ENCODE assay signal across 29 mouse cellular contexts in the genomic region with DNA sequence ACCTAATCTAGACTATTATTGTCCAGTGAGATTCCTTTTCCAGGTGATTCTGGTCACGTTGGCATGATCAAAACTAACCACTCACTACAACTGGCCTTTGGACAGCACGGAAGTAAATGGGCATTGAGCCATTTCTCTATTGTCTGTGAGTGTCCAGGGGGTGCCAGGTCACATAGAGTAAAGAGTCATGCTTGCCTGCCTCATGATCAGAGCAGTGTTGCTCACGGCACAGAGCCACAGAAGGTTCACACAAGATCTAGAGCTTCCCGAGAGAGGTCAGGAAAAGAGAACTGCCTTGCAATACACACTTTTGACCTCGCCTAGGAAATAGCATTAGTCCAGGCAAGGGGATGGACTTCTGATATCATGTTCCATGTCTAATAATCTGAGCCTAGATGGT. TPM values are rescaled to one million over a fixed set of nuclear protein-coding genes. Genes with fewer than 3 reads are reported as not detected.
A peak's percentile ranks its signal among the peaks of the same experiment; 100 is the strongest.
DNase-seq lines count a peak whose midpoint lies in the region; ATAC-seq and TF ChIP-seq lines count a peak whose summit lies in the region.
"Had no signal": no experiment of that assay in that cellular context is flagged by ENCODE, and none has a peak within 500 bp of the region (broad histone marks: within the 10 kb centered on the region; RNA-seq: fewer than 3 reads in every experiment).

No protein-coding gene starts in this region.

- peaks cover 42% of the 10 kb centered on the region for H3K4me1 ChIP-seq in forebrain, embryonic 10.5 days
- no peaks in the 10 kb centered on the region for H3K4me1 ChIP-seq in forebrain, embryonic 15.5 days
- no peaks in the 10 kb centered on the region for H3K4me1 ChIP-seq in liver, postnatal 0 days (ENCODE audit: insufficient read depth)
- H3K4me1 ChIP-seq in liver, embryonic 12.5 days, result no peaks in the 10 kb centered on the region
- H3K4me1 ChIP-seq in kidney, embryonic 16.5 days (ENCODE audit: insufficient read depth, low read length), result peaks cover 29% of the 10 kb centered on the region
- H3K4me1 ChIP-seq in hindbrain, embryonic 11.5 days (replicated peaks; ENCODE audit: control insufficient read depth, insufficient read depth, low read length), result peaks cover 4% of the 10 kb centered on the region
- H3K4me1 ChIP-seq: embryonic facial prominence, embryonic 15.5 days; stomach, embryonic 15.5 days had no signal

- no peak overlapping the region for H3K4me2 ChIP-seq in forebrain, embryonic 15.5 days (replicated peaks)
- H3K4me2 ChIP-seq in liver, postnatal 0 days (ENCODE audit: low read depth, low read length), result no peak overlapping the region
- H3K4me2 ChIP-seq in liver, embryonic 12.5 days, result no peak overlapping the region
- H3K4me2 ChIP-seq in kidney, embryonic 16.5 days (replicated peaks; ENCODE audit: low read depth, low read length), result peak overlapping the region; percentile 56
- H3K4me2 ChIP-seq in hindbrain, embryonic 11.5 days (replicated peaks; ENCODE audit: low read depth, low read length), result no peak overlapping the region
- H3K4me2 ChIP-seq: embryonic facial prominence, embryonic 15.5 days; forebrain, embryonic 13.5 days; heart, embryonic 11.5 days; hindbrain, embryonic 14.5 days; liver, embryonic 11.5 days; midbrain, embryonic 13.5 days; stomach, embryonic 15.5 days had no signal

- H3K9ac ChIP-seq in forebrain, embryonic 15.5 days (replicated peaks), result no peak overlapping the region
- no peak overlapping the region for H3K9ac ChIP-seq in liver, postnatal 0 days (replicated peaks)
- no peak overlapping the region for H3K9ac ChIP-seq in liver, embryonic 12.5 days
- peak overlapping the region; percentile 61 for H3K9ac ChIP-seq in kidney, embryonic 16.5 days (replicated peaks; ENCODE audit: low read length)
- no peak overlapping the region for H3K9ac ChIP-seq in hindbrain, embryonic 11.5 days (ENCODE audit: low read depth, low read length)
- H3K9ac ChIP-seq: embryonic facial prominence, embryonic 15.5 days; forebrain, embryonic 13.5 days; hindbrain, embryonic 14.5 days; midbrain, embryonic 13.5 days; stomach, embryonic 15.5 days had no signal

- TF ChIP-seq CTCF in liver, postnatal 0 days (IDR thresholded peaks at IDR 0.05; ENCODE audit: low read depth), result no peak

- ATAC-seq in forebrain, embryonic 15.5 days (replicated peaks), result no peak
- ATAC-seq in liver, postnatal 0 days, result peak; percentile 43; the same call in 1 of the 2 replicates
- no peak for ATAC-seq in liver, embryonic 12.5 days
- peak; percentile 60 for ATAC-seq in kidney, embryonic 16.5 days (ENCODE audit: low FRiP score, low TSS enrichment)
- no peak for ATAC-seq in hindbrain, embryonic 11.5 days (ENCODE audit: low FRiP score)
- ATAC-seq: forebrain, embryonic 13.5 days; inflammation-experienced regulatory T-cells, adult 6 months; lung, postnatal 0 days; midbrain, embryonic 13.5 days had no signal

- no peak for DNase-seq in forebrain, embryonic 10.5 days (ENCODE audit: extremely low spot score, low spot score)
- no peak for DNase-seq in liver, postnatal 0 days
- peak; percentile 48 to 52 for DNase-seq in kidney, postnatal 36 days
- no peak for DNase-seq in embryo, embryonic 9.5 days (ENCODE audit: extremely low spot score)
- DNase-seq in hindbrain, embryonic 11.5 days (ENCODE audit: low spot score), result no peak
- DNase-seq: cerebellum, adult 11 months; cerebellum, adult 9-10 months; heart, postnatal 36 days; layer of hippocampus, adult 9-11 months; lung, adult 18-20 months had no signal

- 81% methylated on average over 5 of the region's 5 CpGs for WGBS in forebrain, embryonic 10.5 days
- WGBS in forebrain, embryonic 15.5 days, result 64% methylated on average over 5 of the region's 5 CpGs
- WGBS in liver, postnatal 0 days (ENCODE audit: insufficient replicate concordance), result 50% methylated on average over 5 of the region's 5 CpGs
- 60% methylated on average over 5 of the region's 5 CpGs for WGBS in liver, embryonic 12.5 days (ENCODE audit: insufficient replicate concordance)
- 41% methylated on average over 5 of the region's 5 CpGs for WGBS in kidney, embryonic 16.5 days
- WGBS in hindbrain, embryonic 11.5 days, result 65% methylated on average over 5 of the region's 5 CpGs

- no peaks in the 10 kb centered on the region for H3K9me3 ChIP-seq in forebrain, embryonic 10.5 days
- no peaks in the 10 kb centered on the region for H3K9me3 ChIP-seq in forebrain, embryonic 15.5 days
- H3K9me3 ChIP-seq in liver, postnatal 0 days (ENCODE audit: low read length), result no peaks in the 10 kb centered on the region
- H3K9me3 ChIP-seq in liver, embryonic 12.5 days (replicated peaks), result no peaks in the 10 kb centered on the region
- no peaks in the 10 kb centered on the region for H3K9me3 ChIP-seq in kidney, embryonic 16.5 days (ENCODE audit: low read length)
- H3K9me3 ChIP-seq in hindbrain, embryonic 11.5 days (ENCODE audit: control insufficient read depth, low read length), result no peaks in the 10 kb centered on the region
- H3K9me3 ChIP-seq: embryonic facial prominence, embryonic 15.5 days; forebrain, embryonic 13.5 days; G1E; megakaryocyte, embryonic 14.5 days; midbrain, embryonic 13.5 days; stomach, embryonic 15.5 days had no signal

- no peaks in the 10 kb centered on the region for H3K36me3 ChIP-seq in forebrain, embryonic 10.5 days (replicated peaks)
- H3K36me3 ChIP-seq in forebrain, embryonic 15.5 days, result no peaks in the 10 kb centered on the region
- H3K36me3 ChIP-seq in liver, postnatal 0 days (replicated peaks; ENCODE audit: insufficient read depth, low read length), result no peaks in the 10 kb centered on the region
- no peaks in the 10 kb centered on the region for H3K36me3 ChIP-seq in liver, embryonic 12.5 days
- H3K36me3 ChIP-seq in kidney, embryonic 16.5 days (ENCODE audit: insufficient read depth, low read length), result no peaks in the 10 kb centered on the region
- H3K36me3 ChIP-seq in hindbrain, embryonic 11.5 days (ENCODE audit: control insufficient read depth, insufficient read depth, low read length), result no peaks in the 10 kb centered on the region
- H3K36me3 ChIP-seq: embryonic facial prominence, embryonic 15.5 days; G1E; midbrain, embryonic 13.5 days; stomach, embryonic 15.5 days had no signal

- 0 out of 2 replicates have a peak overlapping the region, but pooled peaks have one; percentile 60 for H3K27ac ChIP-seq in forebrain, embryonic 10.5 days
- H3K27ac ChIP-seq in forebrain, embryonic 15.5 days (replicated peaks), result no peak overlapping the region
- H3K27ac ChIP-seq in liver, postnatal 0 days (ENCODE audit: low read depth), result no peak overlapping the region
- H3K27ac ChIP-seq in liver, embryonic 12.5 days, result no peak overlapping the region
- peak overlapping the region; percentile 94 for H3K27ac ChIP-seq in kidney, embryonic 16.5 days (ENCODE audit: low read length)
- H3K27ac ChIP-seq in hindbrain, embryonic 11.5 days (ENCODE audit: low read depth, low read length), result no peak overlapping the region
- H3K27ac ChIP-seq: embryonic facial prominence, embryonic 15.5 days; forebrain, embryonic 13.5 days; hindbrain, embryonic 14.5 days; midbrain, embryonic 13.5 days; stomach, embryonic 15.5 days had no signal

- TF ChIP-seq EP300 in liver, postnatal 0 days (IDR thresholded peaks at IDR 0.05; ENCODE audit: low read depth), result no peak

- H3K27me3 ChIP-seq in forebrain, embryonic 10.5 days (ENCODE audit: poor library complexity, severe bottlenecking), result no peaks in the 10 kb centered on the region
- H3K27me3 ChIP-seq in forebrain, embryonic 15.5 days, result no peaks in the 10 kb centered on the region
- H3K27me3 ChIP-seq in liver, postnatal 0 days (ENCODE audit: insufficient read depth, low read length), result no peaks in the 10 kb centered on the region
- H3K27me3 ChIP-seq in liver, embryonic 12.5 days (replicated peaks), result peaks cover 17% of the 10 kb centered on the region; the same call in 1 of the 2 replicates
- no peaks in the 10 kb centered on the region for H3K27me3 ChIP-seq in kidney, embryonic 16.5 days (ENCODE audit: insufficient read depth, low read length)
- H3K27me3 ChIP-seq in hindbrain, embryonic 11.5 days (ENCODE audit: control insufficient read depth, insufficient read depth, low read length), result no peaks in the 10 kb centered on the region
- H3K27me3 ChIP-seq: embryonic facial prominence, embryonic 15.5 days; midbrain, embryonic 13.5 days; Patski had no signal

- no peak overlapping the region for H3K4me3 ChIP-seq in forebrain, embryonic 10.5 days
- H3K4me3 ChIP-seq in forebrain, embryonic 15.5 days, result no peak overlapping the region
- H3K4me3 ChIP-seq in liver, postnatal 0 days (ENCODE audit: low read depth, low read length), result no peak overlapping the region
- H3K4me3 ChIP-seq in liver, embryonic 12.5 days, result no peak overlapping the region
- H3K4me3 ChIP-seq in kidney, embryonic 16.5 days (ENCODE audit: low read length), result peak overlapping the region; percentile 44
- H3K4me3 ChIP-seq in hindbrain, embryonic 11.5 days (ENCODE audit: low read depth, low read length), result no peak overlapping the region
- H3K4me3 ChIP-seq: embryonic facial prominence, embryonic 15.5 days; forebrain, embryonic 13.5 days; midbrain, embryonic 13.5 days; stomach, embryonic 15.5 days had no signal

RNA-seq across cellular contexts. Expression of a gene that starts 12.8 kb away (rescaled TPM):
- polyA plus RNA-seq in forebrain, embryonic 10.5 days (2016; fragmentation: Nextera tagmentation; extraction: Ambion mirVana), result 1.6 and 2.9 TPM in 2 replicates
- 0.60 and 0.79 TPM in 2 replicates for polyA plus RNA-seq in forebrain, embryonic 15.5 days (2015; fragmentation: Nextera tagmentation; extraction: Ambion mirVana)
- not detected in 2 replicates for polyA plus RNA-seq in liver, postnatal 0 days (2015; fragmentation: Nextera tagmentation; extraction: Ambion mirVana)
- not detected in 2 replicates for polyA plus RNA-seq in liver, embryonic 12.5 days (2016; fragmentation: Nextera tagmentation; extraction: Ambion mirVana)
- 87.0 and 94.7 TPM in 2 replicates for polyA plus RNA-seq in kidney, embryonic 16.5 days (2015; fragmentation: Nextera tagmentation; extraction: Ambion mirVana)
- polyA plus RNA-seq in hindbrain, embryonic 11.5 days (2014; fragmentation: Nextera tagmentation; extraction: Ambion mirVana), result 0.52 and 0.88 TPM in 2 replicates
- polyA plus RNA-seq: embryonic facial prominence, embryonic 15.5 days; G1E; heart, embryonic 11.5 days; inflammation-experienced regulatory T-cells, adult 6 months; limb, embryonic 11.5 days; liver, embryonic 11.5 days; lung, postnatal 0 days; small intestine, adult 2 months; stomach, embryonic 15.5 days; urinary bladder, adult 2 months had no signal

RNA-seq across cellular contexts. Expression of a gene that starts 15.0 kb away (rescaled TPM):
- polyA plus RNA-seq in forebrain, embryonic 10.5 days (2016; fragmentation: Nextera tagmentation; extraction: Ambion mirVana), result 11.9 and 12.3 TPM in 2 replicates
- polyA plus RNA-seq in forebrain, embryonic 15.5 days (2015; fragmentation: Nextera tagmentation; extraction: Ambion mirVana), result 11.5 and 14.0 TPM in 2 replicates
- 2.0 and 3.3 TPM in 2 replicates for polyA plus RNA-seq in liver, postnatal 0 days (2015; fragmentation: Nextera tagmentation; extraction: Ambion mirVana)
- 5.1 and 5.5 TPM in 2 replicates for polyA plus RNA-seq in liver, embryonic 12.5 days (2016; fragmentation: Nextera tagmentation; extraction: Ambion mirVana)
- polyA plus RNA-seq in kidney, embryonic 16.5 days (2015; fragmentation: Nextera tagmentation; extraction: Ambion mirVana), result 10.5 and 12.7 TPM in 2 replicates
- 5.2 and 6.4 TPM in 2 replicates for polyA plus RNA-seq in hindbrain, embryonic 11.5 days (2014; fragmentation: Nextera tagmentation; extraction: Ambion mirVana)

RNA-seq across cellular contexts. Expression of a gene that starts 23.3 kb away (rescaled TPM):
- polyA plus RNA-seq in forebrain, embryonic 10.5 days (2016; fragmentation: Nextera tagmentation; extraction: Ambion mirVana), result 7.6 and 14.8 TPM in 2 replicates
- polyA plus RNA-seq in forebrain, embryonic 15.5 days (2015; fragmentation: Nextera tagmentation; extraction: Ambion mirVana), result not detected in 2 replicates
- 6.1 and 7.0 TPM in 2 replicates for polyA plus RNA-seq in liver, postnatal 0 days (2015; fragmentation: Nextera tagmentation; extraction: Ambion mirVana)
- polyA plus RNA-seq in liver, embryonic 12.5 days (2016; fragmentation: Nextera tagmentation; extraction: Ambion mirVana), result 23.2 and 25.6 TPM in 2 replicates
- polyA plus RNA-seq in kidney, embryonic 16.5 days (2015; fragmentation: Nextera tagmentation; extraction: Ambion mirVana), result 19.1 TPM in 2 replicates
- polyA plus RNA-seq in hindbrain, embryonic 11.5 days (2014; fragmentation: Nextera tagmentation; extraction: Ambion mirVana), result 15.0 and 21.6 TPM in 2 replicates
- polyA plus RNA-seq: forebrain, embryonic 13.5 days; hindbrain, embryonic 14.5 days; inflammation-experienced regulatory T-cells, adult 6 months; midbrain, embryonic 13.5 days; neural tube, embryonic 14.5 days; Patski; urinary bladder, adult 2 months had no signal

RNA-seq across cellular contexts. Expression of a gene that starts 46.5 kb away (rescaled TPM):
- 87.6 and 91.2 TPM in 2 replicates for polyA plus RNA-seq in forebrain, embryonic 10.5 days (2016; fragmentation: Nextera tagmentation; extraction: Ambion mirVana)
- 68.8 and 69.6 TPM in 2 replicates for polyA plus RNA-seq in forebrain, embryonic 15.5 days (2015; fragmentation: Nextera tagmentation; extraction: Ambion mirVana)
- polyA plus RNA-seq in liver, postnatal 0 days (2015; fragmentation: Nextera tagmentation; extraction: Ambion mirVana), result 23.1 and 26.0 TPM in 2 replicates
- polyA plus RNA-seq in liver, embryonic 12.5 days (2016; fragmentation: Nextera tagmentation; extraction: Ambion mirVana), result 82.8 and 84.2 TPM in 2 replicates
- polyA plus RNA-seq in kidney, embryonic 16.5 days (2015; fragmentation: Nextera tagmentation; extraction: Ambion mirVana), result 57.7 and 66.3 TPM in 2 replicates
- 64.5 and 74.6 TPM in 2 replicates for polyA plus RNA-seq in hindbrain, embryonic 11.5 days (2014; fragmentation: Nextera tagmentation; extraction: Ambion mirVana)

RNA-seq across cellular contexts. Expression of a gene that starts 47.9 kb away (rescaled TPM):
- polyA plus RNA-seq in forebrain, embryonic 10.5 days (2016; fragmentation: Nextera tagmentation; extraction: Ambion mirVana), result 11.8 and 12.4 TPM in 2 replicates
- polyA plus RNA-seq in forebrain, embryonic 15.5 days (2015; fragmentation: Nextera tagmentation; extraction: Ambion mirVana), result 8.2 and 8.9 TPM in 2 replicates
- polyA plus RNA-seq in liver, postnatal 0 days (2015; fragmentation: Nextera tagmentation; extraction: Ambion mirVana), result 3.5 and 3.9 TPM in 2 replicates
- polyA plus RNA-seq in liver, embryonic 12.5 days (2016; fragmentation: Nextera tagmentation; extraction: Ambion mirVana), result 4.5 and 4.9 TPM in 2 replicates
- 6.2 and 6.8 TPM in 2 replicates for polyA plus RNA-seq in kidney, embryonic 16.5 days (2015; fragmentation: Nextera tagmentation; extraction: Ambion mirVana)
- polyA plus RNA-seq in hindbrain, embryonic 11.5 days (2014; fragmentation: Nextera tagmentation; extraction: Ambion mirVana), result 6.0 and 7.2 TPM in 2 replicates

Comparison
In these comparisons a context has a peak if more than half of its experiments do, and no peak if none do; other contexts are left out.
1. H3K27ac ChIP-seq: peak in forebrain, embryonic 10.5 days (single experiment) and kidney, embryonic 16.5 days (single experiment); none in forebrain, embryonic 15.5 days (single experiment), liver, postnatal 0 days (single experiment), liver, embryonic 12.5 days (single experiment) and hindbrain, embryonic 11.5 days (single experiment).
2. ATAC-seq: peak in liver, postnatal 0 days (single experiment) and kidney, embryonic 16.5 days (single experiment); none in forebrain, embryonic 15.5 days (single experiment), liver, embryonic 12.5 days (single experiment) and hindbrain, embryonic 11.5 days (single experiment).
3. DNase-seq: peak in kidney, postnatal 36 days (2 of 2); none in forebrain, embryonic 10.5 days (single experiment), liver, postnatal 0 days (single experiment), embryo, embryonic 9.5 days (single experiment) and hindbrain, embryonic 11.5 days (single experiment).
4. RNA of a gene that starts 12.8 kb away (polyA plus RNA-seq): 87.0 to 94.7 TPM in kidney, embryonic 16.5 days; 1.6 to 2.9 TPM in forebrain, embryonic 10.5 days, 0.60 to 0.79 TPM in forebrain, embryonic 15.5 days, 0.52 to 0.88 TPM in hindbrain, embryonic 11.5 days, not detected in liver, postnatal 0 days and not detected in liver, embryonic 12.5 days; every median in the first group is over 10 times any median in the second.